Mouse (Mus musculus) common myeloid progenitor, adult 5-6 weeks (primary cell): ENCODE data around the gene Rapgef6. TPM values are rescaled to one million over a fixed set of nuclear protein-coding genes. Genes with fewer than 3 reads are reported as not detected.
A peak's percentile ranks its signal among the peaks of the same experiment; 100 is the strongest.
"Not testable (repeated sequence)": the region's sequence is repeated elsewhere in the genome, so short reads cannot be mapped to it uniquely, and the experiment has no call there.

Experiments used
- ATAC-seq: replicated peaks from 2 replicates; pipeline ENCODE4 v1.8.0; 2016; ENCODE audit warnings: low read depth, mild to moderate bottlenecking, moderate TSS enrichment, inconsistent platforms; ENCODE audit not compliant: poor library complexity, severe bottlenecking
- total RNA-seq: library from RNA; stranded (forward); fragments of 200-1000, 187-1606 nt; gene quantifications from 2 replicates; pipeline ENCODE4 v1.2.3, GENCODE M21; 2017

Rapgef6 gene
- total RNA-seq, 1 experiment from 2014 or later: 68.0 TPM

GRCm38 (mm10) chr11:54562761-54563160 is 40.1 kb downstream of the Rapgef6 start:
- ATAC-seq: 0 out of 2 replicates have a peak, but pooled peaks have one; percentile 62

DNA sequence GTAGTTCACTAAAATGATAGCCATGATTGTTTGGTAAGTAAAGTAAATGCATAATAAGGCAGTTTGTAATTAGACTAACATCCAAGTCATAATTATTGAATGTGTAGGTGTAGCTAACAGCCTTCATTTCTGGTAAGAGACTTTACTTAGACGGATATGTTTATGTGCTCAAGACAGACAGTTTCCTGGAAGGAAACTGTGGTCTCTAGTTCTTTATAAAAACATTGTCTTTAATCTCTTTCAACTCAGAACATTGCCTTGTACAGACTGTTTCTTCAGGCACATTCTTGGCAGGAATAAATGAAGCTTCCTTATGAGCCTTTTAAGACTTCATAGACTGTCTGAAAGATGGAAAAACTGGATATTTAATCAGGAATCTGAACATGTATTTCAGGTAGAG is 45.3 kb downstream of the Rapgef6 start:
- no peak for ATAC-seq

DNA sequence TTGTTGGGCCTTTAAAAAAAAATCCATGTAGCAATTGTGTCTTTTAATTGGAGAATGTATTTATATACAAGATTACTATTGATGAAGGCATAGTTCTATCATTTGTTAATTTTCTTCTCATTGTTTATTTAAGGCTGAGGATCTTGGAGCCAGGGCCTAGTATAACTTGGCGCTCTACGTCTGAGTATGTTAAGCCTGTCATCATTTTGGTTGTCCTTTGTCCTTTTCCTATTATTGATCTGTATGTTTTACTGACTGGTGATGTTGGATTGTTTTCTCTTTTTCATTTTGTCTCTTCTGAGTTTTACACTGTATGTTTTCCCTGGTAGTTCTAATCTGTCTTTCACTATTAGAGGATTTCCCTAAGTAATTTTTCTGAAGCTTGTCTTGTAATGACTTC is 52.1 kb downstream of the Rapgef6 start:
- no peak for ATAC-seq

DNA sequence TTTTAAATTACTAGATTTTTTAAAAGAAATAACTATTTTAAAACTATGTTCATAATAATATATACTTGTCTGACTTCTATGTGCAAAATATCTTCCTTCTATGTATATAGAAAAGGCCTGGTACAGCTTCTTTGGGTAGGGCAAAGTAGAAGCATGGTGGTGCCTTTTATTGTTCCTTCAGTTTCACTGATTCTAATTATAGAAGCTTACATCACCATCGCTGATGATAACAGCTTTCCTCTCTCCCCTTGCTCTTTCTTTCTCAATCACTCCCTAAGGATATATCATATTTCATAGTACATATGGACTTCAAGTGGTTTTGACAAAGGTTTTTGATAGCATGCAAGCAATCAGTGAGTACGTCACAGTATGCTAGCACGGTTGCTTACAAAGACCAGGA is 69.9 kb downstream of the Rapgef6 start:
- no peak for ATAC-seq

DNA sequence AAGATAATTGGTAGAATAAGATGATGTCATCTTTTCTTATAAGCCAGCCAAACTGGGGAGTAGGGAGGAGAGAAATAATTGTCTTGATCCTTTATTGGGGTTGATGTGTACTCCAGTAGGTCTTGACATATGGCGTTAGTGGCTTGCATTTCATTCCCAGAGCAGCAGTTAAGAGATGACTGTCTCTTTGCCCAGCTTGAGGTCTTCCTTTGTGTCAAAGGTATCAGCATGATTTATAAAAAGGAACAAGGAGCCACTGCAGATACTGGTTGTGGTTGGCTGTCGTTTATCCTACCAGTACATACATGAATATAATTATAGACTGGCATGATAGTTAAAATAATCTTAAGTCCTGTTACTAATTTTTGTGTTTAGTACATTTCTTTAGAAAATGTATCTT is 71.4 kb downstream of the Rapgef6 start:
- ATAC-seq: no peak

- ATAC-seq: peak; percentile 42
Measured at GRCm38 (mm10) chr11:54595053-54595452, 72.4 kb downstream of the Rapgef6 start.

GRCm38 (mm10) chr11:54595905-54596555 is 73.4 kb downstream of the Rapgef6 start:
- ATAC-seq: no peak

DNA sequence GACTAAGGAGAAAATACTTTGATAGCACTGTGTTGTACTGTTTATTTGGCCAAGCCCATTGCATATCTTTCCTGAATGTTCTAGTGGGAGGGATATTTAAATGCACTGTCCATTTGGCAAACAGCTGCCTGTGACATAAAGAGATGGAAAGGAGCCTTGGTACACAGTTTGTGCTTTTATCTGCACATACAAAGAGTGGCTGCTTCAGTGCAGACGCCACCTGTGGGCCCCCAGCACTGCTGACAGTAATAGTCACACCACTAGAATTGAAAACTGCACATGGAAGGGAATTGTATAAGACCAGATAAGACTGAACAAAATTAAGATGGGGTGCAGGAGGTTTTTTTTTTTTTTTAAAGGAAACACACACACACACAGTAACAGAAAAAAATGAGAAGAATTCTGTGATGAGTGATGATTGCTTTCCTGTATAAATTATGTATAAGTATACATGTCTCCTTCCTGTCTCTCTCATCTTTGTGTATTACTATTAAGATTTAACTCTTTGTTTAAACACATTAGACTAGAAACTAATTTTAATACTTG is 75.3 kb downstream of the Rapgef6 start:
- ATAC-seq: no peak

DNA sequence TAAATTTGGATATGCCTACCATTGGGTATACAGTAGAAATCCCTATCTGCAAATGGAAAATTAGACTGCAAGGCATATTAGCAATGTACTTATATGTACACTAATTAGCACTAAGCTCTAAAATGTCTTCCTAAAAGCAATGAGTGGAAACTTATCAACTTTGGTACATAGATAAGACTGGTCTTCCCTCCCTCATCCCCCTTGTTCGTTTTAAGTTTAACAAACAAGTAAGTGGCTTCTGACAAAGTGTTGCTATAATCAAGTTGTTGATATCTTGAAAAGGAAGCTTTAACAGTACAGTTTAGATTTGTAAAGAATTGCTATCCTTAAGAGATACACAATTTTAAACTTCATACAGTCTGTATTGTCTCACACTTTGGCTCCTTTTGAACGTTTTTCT is 78.5 kb downstream of the Rapgef6 start:
- no peak for ATAC-seq

DNA sequence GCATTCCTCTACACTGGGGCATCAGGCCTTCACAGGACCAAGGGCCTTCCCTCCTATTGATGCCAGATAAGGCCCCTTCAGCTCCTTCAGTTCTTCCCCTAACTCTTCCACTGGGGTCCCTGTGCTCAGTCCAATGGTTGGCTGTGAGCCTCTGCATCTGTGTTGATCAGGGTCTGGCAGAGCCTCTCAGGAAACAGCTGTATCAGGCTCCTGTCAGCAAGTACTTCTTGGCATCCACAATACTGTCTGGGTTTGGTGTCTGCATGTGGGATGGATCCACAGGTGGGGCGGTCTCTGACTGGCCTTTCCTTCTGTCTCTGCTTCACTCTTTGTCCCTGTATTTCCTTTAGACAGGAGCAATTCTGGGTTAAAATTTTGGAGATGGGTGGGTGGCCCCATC is 80.1 kb downstream of the Rapgef6 start:
- ATAC-seq: not testable (repeated sequence)

- no peak for ATAC-seq
Measured at GRCm38 (mm10) chr11:54604415-54604814, 81.8 kb downstream of the Rapgef6 start.

DNA sequence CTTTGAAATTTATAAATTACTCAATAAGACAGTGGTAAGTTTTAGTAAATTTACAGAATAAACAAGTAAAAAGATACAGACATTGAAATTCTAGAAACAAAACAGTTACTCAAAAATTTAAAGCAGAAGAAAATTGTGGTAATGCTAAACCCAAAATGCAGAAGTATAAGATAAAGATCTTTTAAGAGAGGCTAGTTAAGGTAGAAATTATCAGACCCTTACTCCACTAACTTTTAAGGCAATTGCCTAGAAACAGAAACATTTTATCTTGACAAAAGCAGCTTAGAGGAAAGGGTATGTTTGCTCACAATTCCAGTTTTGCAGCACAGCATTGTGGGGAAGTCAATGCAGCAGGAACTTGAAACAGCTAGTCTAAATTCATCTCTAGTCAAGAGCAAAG is 91.0 kb downstream of the Rapgef6 start:
- ATAC-seq: no peak

- no peak for ATAC-seq
Measured at GRCm38 (mm10) chr11:54614560-54614959, 91.9 kb downstream of the Rapgef6 start.

DNA sequence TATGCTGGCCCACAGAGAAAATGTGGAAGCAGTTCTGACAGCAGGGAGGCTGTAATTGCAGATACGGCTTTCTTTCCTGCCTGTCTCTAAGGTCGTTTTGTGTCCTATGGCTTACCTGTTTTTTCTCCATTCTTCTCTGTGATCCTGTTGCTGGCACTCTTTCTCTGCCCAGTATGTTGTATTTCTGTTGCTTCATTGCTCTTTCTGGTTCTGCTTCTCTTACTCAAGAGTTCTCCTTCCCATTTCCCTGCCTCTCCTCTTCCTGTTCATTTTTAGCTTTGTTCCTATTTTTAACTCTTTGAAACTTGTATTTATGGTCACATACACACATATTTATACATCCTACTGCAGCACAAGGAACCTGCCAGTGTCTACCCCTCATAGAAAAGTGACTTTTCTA is 96.2 kb downstream of the Rapgef6 start:
- 0 out of 2 replicates have a peak, but pooled peaks have one; percentile 22 for ATAC-seq

GRCm38 (mm10) chr11:54621725-54622124 is 99.1 kb downstream of the Rapgef6 start:
- ATAC-seq: no peak

- no peak for ATAC-seq
Measured at GRCm38 (mm10) chr11:54626905-54627304, 104.3 kb downstream of the Rapgef6 start.

DNA sequence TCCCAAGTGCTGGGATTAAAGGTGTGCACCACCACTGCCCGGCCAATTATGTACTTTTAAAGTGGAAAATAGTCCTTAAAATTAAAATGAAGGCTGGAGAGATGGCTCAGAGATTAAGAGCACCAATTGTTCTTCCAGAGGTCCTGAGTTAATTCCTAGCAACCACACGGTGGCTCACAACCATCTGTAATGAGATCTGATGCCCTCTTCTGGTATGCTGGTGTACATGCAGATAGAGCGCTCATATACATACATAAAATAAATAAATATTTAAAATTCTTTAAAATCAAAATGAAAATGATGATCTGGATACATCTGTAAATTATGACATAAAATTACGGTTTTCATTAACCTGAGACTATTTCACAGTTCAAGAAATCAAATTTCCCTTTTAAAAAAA is 123.8 kb downstream of the Rapgef6 start:
- ATAC-seq: no peak

- ATAC-seq: no peak
Measured at GRCm38 (mm10) chr11:54648573-54648972, 125.9 kb downstream of the Rapgef6 start.

DNA sequence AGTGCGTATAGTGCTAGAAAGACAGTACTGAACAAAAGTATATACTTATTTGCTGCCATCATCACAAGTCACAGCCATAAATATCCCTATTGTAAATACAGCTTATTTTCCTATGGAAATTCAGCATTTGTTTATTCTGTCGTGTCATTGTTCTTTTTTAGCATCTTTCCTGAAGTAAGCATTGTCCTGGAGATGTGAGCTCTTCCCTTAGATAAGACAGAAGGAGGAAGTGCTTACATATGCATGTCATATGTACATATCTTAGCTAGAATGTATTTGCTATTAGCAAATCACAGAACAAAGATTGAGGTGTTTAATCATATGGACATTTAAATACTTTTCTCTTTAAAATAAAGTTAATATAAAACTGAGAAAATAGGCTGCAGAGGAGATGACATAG is 132.8 kb downstream of the Rapgef6 start:
- ATAC-seq: no peak

DNA sequence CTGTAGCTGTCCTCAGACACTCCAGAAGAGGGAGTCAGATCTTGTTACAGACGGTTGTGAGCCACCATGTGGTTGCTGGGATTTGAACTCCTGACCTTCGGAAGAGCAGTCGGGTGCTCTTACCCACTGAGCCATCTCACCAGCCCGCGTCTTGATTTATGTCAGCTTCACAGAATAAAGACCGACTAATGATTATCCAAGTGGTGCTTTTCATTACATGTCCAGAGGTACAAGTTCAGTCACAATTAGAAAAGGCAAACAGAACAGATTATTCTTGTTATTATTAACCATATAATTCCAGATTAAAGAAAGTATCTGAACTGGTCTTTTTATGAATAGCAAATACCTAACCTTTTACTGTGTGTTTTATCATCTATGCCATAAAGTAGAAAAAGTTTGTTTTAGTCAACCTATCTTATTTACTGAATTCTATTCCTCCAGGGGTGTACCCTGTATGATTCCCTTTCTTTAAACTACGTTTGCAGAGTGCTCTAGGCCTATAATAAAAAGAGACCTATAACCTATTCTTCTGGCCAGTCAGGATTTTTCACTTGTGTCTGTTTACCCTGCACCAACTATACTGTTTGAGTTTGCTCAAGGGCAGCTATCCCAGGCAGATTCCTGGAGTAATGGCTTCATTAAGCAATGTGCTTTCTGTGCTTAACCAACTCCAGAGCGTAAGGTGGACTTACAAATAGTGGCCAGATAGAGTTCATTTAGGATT is 151.1 kb downstream of the Rapgef6 start:
- ATAC-seq: no peak

GRCm38 (mm10) chr11:54675792-54676489 is 153.3 kb downstream of the Rapgef6 start:
- ATAC-seq: no peak
